Mouse (Mus musculus) erythroblast, embryonic 14.5 days (primary cell): ENCODE results near the gene Lhx8.

Experiments
- GATA1 ChIP-seq: IDR thresholded peaks from 2 replicates; pipeline ENCODE4 v1.6.1; 2012; ENCODE audit warnings: low read length, inconsistent platforms, mixed read lengths
- TAL1 ChIP-seq: IDR thresholded peaks from 3 replicates; pipeline ENCODE4 v1.6.1; 2012; ENCODE audit warnings: low read length, inconsistent platforms, mixed read lengths

- no peak for TF ChIP-seq TAL1
- TF ChIP-seq GATA1: no peak
Observed at GRCm38 (mm10) chr3:154330181-154331002, at the start of gene Lhx8.
